Mouse (Mus musculus) kidney, adult 11 months (tissue): ENCODE data around the gene Epha6.
"Not testable (repeated sequence)": the region's sequence is repeated elsewhere in the genome, so short reads cannot be mapped to it uniquely, and the experiment has no call there.

Experiments used
- DNase-seq: peaks from one replicate; pipeline ENCODE4 v3.0.0; 2022

Gene Epha6

DNA sequence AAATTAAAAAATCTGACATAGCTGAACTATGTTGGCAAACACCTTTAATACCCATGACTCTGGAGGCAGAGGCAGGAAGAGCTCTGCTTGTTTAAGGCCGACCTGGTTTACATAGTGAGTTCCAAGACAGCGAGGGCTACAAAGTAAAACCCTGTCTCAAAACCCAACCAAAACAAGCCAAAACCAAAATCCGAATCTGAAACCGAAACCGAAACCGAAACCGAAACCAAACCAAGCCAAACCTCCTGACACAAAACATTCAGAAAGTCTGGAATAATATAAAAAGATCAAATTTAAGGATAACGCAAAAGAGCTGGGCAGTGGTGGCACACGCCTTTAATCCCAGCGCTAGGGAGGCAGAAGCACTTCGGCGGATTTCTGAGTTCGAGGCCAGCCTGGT is 725.3 kb downstream of the Epha6 start:
- DNase-seq, result no peak

DNA sequence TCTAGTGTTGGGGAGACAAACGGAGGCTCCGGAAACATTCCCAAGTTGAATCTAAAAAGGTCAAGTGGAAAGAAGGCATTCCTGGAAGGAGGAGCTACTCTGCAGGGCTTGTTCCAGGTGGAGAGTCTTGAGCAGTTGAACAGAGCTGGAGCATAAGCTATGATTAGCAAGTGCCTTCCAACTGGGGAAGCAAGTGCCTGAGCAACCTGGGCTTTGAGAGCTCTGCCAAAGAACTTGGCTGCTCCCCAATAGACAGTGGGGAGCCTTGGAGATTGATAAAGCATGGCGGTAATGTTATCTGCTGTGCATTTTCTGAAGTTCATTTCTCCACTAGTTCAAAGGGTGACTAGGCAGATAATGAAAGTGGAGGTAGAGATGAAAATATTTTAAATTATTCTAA is 733.5 kb downstream of the Epha6 start:
- no peak for DNase-seq

DNA sequence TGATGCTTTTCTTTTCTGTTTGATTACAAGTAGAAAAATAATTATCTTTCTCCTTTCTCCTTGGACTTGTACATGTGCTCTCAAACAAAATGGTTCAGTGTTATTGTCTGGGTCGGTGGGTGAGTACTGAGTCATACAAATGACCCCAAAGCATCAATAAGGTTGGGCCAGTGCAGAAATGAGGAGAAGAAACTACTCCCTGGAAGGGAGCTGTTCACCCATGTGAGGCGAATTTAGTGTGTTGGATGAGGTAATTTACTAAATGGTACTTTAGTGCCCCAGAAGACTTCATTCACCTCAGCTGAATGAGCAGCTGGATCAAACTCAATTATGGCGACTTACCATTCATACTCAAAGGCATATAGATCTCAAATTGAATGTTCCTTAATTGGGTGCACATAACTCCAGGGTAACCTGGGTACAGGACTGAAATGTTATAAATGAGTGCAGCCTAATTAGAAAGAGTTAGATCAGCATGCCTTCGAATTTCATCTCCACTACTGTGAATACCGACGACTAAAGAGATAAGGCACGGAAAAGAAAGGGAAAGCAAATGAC is 751.1 kb downstream of the Epha6 start:
- DNase-seq, result no peak

DNA sequence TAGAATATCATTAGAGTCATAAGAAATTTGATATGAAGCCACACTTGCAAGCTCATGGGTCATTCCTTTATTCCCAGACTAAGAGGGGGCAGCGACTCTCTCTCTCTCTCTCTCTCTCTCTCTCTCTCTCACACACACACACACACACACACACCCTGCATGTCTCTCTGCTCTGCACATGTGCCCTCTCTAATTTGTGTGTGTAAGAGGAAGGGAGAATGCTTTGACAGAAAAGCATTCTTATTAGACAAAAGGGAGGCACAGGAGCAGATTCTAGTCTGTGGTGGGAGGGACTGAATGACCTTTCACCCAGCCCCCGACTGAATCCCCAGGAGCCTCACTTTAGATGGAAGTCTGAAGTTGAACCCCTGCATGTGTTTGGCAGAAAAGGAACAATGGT is 752.6 kb downstream of the Epha6 start:
- DNase-seq, result no peak

DNA sequence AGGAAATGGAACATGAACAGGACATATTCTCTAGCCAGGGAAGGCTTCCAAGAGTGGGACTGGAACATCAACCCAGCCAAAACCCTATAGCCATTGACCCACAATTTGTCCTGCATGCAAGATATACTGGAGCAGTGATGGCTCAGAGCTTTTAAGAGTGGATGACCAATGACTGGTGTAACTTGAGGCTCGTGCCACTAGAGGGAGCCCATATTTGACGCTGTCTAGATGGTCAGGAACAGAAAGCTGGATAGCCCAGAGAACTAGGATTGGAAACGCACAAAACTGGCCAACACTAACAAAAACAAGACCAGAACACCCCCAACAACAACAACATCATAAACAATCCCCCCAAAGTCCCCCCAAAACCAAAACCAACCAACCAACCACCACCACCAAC is 758.8 kb downstream of the Epha6 start:
- no peak for DNase-seq

DNA sequence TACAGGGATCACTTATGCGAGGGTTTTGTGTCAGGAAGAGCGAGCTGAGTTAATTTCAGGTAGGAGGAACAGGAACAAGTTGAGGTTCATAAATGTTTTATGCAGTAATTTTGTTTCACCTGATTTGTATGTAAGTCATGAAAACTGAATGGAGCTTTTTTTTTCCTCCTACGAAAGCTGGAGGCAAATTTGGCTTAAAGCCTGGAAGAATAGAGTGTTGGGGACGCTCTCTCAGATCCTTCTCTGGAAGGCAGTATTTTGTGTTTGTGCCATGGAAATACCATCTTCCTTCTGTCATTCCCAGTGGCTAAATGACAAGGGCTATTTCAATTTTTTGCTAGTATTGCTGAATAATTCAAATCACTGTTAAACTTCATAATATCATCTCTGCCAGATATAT is 768.6 kb downstream of the Epha6 start:
- no peak for DNase-seq

DNA sequence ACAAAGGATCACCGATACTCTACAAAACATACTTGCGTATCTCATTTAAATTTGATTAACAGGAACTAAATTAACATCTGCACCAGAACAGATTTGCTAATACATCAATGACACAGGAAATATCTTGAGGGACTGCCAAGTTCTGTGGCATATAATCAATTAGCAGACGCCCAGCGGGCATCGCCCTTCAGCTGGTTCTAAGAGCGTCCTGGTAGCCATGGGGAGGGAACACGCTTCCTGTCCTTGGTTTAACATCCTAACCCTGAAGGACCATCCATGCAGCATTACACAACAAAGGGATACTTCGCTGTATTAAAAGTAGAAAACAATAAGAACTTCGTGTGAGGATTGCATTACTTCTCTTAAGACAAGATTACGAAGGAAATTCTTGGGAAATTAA is 769.0 kb downstream of the Epha6 start:
- no peak for DNase-seq

DNA sequence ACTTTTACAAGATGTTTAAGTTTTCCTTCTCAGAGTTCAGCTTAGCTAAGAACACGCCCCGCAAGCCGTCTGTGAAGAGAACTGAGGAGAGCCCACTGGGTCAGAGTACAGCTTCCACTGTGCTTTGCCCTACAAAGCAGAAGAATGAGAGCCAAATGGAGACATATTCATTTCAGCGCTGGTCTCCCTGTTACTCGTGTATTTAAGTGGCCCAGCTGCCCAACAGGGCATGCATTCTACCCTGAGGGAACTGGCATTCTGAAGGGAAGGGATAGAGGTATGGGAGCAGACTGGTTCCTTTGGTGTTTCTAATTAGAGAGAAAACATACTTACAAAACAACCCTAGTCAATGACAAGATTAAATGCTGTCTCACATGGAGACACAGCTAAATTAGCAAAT is 772.9 kb downstream of the Epha6 start:
- DNase-seq, result no peak

DNA sequence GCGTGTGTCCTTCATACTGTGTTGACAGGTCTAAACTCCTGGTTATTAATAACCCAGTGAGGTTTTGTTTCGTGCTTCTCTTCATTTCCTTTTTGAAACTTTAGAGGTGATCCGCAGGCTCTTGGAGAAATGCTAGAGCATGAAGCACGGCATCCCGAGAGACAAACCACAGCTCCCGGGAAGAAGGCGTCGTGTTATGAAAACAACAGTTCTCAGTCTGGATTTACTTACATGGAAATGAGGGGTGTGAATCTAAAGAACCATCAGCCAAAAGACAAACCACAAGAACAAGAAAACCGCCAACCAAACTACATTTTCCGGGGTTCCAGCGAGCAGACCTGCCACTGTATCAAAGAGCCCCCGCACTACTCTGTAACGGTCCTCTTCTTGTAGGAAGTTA is 775.7 kb downstream of the Epha6 start:
- no peak for DNase-seq

DNA sequence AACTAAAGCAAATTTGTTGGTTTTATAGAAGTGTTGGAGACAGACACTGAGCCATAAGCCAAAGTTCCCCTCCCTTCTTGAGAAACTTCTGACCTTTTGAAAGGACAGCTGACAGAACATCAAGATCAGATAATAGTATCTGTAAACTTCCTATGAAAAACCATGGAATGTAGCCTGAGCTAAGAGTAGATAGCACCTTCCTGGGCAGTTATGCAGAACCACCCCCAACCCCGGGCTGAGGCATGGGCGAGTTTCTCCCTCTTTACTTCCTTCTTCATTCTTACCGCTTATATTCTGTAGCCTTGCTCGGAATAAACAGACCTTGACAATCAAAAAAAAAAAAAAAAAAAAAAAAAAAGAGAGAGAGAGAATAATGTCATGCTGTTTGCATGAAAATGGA is 805.5 kb downstream of the Epha6 start:
- DNase-seq, result not testable (repeated sequence)

DNA sequence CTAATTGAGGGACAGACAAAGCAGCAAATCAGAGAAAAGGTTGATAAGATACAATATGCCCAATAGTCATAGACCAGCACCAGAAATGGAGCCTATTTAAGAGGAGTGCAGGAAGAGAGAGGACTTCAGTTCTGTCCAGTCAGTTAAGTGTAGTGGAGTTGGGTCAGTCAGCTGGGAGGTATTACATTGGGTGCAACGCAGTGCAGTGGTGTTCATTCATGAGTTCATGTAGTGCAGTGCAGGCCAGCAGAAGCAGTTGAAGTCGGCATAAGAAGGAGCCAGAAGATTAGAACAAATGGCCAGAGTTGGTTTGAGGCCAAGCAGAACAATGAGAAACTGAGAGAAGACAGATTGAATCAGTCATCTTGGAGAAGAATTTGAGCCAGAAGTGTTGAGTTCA is 833.0 kb downstream of the Epha6 start:
- no peak for DNase-seq

DNA sequence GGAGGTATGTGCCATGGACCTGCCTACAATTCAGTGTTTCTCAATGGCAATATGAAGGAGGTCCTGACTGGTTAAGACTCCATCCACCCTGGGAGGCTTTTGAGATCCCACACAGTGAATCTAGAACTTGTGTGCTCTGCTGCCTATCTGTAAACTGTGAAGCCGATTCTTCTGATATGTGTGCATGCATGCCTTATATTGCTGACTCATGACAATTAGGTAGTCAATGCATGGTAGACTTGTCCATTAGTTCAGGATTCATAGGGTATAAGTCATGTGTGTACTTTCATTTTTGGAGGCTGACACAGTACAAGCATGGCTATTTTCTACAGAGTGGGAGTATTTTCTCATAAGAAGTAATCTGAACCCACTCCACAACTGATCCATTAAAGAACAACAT is 834.9 kb downstream of the Epha6 start:
- DNase-seq, result no peak

DNA sequence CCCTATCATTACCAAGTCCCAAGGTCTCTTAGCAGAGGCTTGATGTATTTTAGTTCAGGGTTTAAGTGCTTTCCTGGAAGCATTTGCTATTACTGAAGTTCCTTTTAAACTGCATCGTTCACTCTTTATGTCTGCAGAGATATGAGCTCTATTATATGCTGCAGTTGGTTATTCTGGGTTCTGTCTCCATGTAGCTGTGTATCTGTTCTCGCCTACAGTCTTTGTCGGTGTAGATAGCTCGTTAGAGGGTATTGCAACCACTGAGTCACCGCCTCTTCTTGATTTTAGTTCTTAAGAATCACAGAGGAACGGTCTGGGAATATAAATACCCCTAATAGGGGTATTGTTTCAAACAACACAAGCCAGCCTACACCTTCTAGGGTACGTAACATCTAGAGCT is 835.4 kb downstream of the Epha6 start:
- DNase-seq, result no peak

DNA sequence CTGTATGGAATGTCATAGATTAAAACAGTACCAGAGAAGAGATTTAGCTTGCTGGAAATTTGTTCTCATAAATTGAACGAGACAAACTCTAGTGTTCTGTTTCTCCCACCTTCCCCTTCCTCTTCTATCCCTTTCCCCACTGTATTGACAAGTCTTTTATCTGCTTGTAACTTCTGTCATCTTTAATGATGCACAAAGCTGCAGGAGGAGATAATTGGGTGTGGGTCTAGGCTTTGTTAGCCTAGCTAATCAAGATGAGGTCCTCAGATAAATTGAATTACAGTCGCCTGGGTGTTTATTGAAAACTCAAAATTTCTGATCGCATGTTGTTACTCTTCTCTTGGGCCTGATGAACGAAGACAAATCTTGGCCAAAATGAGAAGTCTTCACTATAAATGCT is 844.5 kb downstream of the Epha6 start:
- DNase-seq, result no peak

DNA sequence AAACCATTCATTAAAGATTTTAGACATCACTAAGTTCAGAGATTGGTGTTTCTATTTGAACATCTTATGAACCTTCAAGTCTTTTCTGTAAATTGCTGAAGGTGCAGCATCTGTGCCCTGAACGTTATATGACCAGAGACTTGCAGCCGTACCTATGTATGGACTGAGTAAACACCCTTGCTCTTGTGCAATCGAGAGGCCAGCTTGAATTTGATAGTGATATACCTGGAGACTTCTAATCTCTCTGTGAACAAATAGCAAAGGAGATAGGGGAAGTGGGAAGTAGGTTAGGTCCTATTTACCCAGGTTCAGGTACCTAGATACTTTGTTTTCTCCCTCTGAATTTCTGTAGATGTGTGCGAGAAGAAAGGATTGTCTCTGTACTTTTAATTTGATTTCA is 854.4 kb downstream of the Epha6 start:
- no peak for DNase-seq

DNA sequence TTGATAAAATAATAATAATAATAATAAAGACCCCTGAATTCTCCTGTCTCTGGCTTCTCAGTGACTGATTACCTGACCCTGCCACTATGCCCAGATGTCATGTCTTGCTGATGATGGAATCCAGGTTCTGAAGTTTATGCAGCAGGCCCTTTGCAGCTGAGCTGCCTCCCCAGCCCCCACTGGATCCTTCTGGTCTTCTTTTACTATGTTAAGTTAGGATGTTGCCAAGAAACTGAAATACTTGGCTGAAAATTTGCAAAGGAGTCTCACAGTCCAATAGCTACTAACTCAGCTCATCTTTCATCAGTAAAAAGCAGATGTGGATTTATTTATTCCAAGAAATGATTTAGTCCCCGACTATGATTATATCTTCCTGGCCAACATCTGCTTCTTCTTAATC is 861.7 kb downstream of the Epha6 start:
- DNase-seq, result no peak

DNA sequence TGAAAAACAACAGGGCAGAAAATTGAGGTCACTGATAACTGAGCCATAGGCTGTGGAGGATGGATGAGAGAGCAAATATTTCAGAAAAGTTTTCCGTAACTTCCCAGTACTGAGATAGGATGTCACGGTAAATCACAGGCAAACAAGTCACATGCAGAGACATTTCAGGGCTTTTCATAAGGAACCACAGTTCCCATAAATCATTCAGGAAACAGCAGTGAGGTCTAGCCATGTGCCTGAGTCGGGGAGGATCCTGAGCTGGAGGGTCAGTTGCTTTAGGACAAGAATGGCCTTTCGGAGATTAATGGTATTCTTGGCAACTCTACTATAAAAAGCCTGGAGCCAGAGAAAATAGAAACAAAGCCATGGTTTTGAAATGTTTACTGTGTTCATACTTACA is 889.8 kb downstream of the Epha6 start:
- no peak for DNase-seq

DNA sequence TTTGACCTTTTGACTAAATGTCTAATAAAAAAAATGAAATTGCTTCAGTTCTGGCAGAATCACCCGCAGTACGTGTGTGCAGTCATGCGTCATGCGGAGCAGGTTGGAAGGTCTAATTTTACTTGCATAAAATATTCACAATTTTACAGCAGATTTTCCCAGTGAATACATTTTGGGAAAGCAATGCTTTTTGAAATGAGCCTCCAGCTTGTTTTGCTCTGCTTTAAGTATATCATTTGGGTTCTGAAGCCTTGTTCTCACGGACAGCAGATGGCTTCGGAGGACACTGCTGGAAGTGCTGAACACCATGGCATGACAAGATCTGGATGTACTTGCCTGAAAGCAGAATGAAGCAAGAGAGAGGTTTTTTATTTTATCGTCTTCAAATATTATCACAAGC is 912.1 kb downstream of the Epha6 start:
- no peak for DNase-seq

DNA sequence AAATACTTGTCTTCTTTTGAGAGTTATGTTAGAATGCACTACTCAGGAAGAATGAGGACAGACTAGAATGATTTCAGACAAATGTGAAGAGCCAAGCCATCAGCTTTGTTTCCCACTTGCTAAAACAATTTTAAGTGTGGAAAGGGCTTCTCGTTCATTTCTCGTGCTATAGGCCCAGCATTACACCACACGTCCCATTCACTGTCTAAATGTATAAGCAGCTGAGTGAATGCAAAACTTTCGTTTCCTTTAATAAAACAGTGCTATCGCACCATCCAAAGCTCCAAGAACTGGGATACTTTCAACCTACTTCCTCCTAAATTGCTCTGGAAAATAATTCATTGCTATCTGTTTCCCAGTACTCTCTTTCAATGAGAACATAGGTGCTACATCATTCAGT is 916.2 kb downstream of the Epha6 start:
- DNase-seq, result no peak

DNA sequence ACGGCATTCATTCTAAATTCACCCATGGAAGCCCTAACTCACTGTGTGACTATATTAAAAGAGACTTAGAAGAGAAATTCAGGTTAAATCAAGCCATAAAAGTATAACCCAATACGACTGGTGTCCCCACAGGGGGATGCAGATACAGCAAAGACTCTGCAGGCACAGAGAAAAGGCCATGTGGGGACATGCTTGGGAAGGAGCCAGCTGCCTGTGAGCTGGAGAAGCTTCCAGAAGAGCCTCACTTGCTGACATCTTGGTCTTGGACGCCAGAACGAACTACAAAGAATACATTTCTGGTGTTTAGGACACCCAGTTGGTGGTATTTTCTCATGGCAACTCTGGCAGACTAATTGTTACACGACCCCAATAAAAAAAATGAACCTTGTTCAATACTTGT is 920.2 kb downstream of the Epha6 start:
- no peak for DNase-seq

DNA sequence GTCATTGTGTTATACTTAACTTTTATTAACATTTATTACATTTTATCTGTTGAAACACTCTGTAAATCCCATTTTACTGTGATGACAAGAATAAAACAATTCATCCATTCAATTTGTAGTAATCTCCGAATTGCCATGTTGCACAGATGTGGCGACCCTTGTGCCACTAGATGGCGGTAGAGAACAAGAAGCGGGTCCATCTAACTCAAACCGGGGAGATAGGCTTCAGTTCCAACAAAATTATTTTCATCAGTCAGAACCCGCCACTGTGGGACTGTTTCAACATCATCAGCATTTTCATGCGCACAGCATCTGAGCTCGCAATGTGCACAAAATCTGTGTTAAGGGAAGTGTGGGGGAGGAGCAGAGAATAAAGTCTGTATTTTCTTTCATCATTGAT is 921.9 kb downstream of the Epha6 start:
- peak; percentile 6 for DNase-seq

DNA sequence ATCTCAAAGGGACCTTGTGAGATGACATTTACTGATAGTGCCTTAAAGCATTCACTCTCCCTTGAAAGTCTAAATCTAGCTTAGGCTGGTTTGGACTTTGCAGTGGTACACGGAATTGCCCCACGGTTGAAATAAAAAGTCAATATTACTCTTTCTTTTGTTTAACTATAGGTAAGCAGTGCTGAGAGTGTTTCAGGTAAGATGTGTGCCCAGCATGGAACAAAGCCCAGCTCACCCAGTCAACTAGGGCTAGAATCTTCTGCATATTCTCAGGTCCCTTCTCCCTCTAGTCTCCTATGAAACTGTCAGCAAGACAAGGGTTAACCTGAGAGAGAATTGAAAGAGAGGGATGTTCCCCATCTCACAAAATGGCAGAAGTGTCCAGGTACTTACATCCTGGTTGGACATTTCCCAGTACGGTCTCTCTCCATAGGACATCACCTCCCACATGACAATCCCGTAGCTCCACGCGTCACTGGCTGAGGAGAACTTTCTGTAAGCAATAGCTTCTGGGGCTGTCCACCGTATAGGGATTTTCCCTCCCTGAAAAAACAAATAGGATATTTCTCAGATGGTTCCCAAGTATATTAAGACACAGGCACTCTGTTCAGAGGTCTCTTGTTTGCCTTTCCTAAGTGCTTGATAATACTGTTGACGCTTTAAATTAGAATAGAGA is 923.0 kb downstream of the Epha6 start:
- DNase-seq, result no peak

DNA sequence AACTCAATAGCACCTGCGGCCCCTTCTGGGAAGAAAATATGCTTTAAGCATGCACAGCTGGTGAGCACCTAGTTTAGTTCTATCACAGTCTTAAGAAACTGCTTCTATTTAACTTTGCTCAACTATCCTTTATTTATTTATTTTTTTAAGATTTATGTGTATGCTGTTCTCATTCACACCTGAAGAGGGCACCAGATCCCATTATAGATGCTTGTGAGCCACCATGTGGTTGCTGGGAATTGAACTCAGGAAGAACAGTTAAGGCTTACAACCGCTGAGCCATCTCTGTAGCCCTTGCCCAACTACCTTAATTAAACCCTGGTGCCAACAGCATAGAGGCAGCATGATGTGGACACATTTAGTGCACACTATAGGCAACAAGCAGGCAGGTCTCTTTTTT is 938.4 kb downstream of the Epha6 start:
- DNase-seq, result no peak

DNA sequence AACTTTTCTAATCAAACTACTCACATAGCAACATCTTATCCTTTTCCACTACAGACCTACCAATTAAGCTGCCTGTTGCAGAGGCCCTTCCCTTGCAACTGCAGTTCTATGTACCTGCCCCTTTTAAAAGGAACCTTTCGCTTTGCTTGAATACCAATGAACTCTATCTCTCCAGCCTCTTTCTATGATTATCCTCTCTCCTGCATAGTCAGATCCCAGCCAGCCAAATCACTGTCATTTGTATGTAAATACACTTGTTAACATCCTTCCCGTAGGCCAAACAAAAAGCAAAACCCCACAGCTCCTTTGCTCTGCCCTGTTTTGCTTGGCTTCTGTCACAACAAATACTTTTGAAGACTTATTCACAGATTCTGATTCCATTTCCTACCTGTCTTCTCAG is 961.6 kb downstream of the Epha6 start:
- DNase-seq, result no peak

DNA sequence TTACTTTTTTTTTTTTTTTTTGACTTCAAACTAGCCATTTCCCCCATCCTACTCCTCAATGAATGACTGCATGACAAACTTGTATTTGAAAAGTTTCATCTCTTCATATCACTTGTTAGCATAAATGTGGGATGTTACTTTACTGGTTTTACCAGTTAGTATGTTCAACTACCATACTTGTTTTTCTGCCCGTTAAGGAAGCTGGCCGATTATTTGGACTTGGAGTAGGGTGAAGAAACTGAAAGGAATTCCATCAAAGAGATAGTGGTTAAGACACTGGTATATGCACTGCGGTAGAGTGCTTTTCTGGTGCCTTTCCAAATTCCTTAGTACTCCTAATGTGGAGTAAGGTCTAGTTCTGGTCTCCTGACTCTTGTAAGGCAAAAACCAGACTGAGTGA is 965.3 kb downstream of the Epha6 start:
- no peak for DNase-seq
